Mouse (Mus musculus) limb, embryonic 14.5 days (tissue): ENCODE results near the gene Mmd. TPM values are rescaled to one million over a fixed set of nuclear protein-coding genes. Genes with fewer than 3 reads are reported as not detected.

ENCODE experiments used
- ATAC-seq: fragments of 200-750 bp; cut with Nextera tagmentation; 2 replicates; pipeline ENCODE4 v1.8.0; 2017; ENCODE audit warnings: low read depth, moderate number of reproducible peaks, moderate TSS enrichment; ENCODE audit not compliant: low FRiP score
- DNase-seq: peaks from one replicate; pipeline ENCODE4 v3.0.0-alpha.2; 2015; ENCODE audit warnings: low spot score
- H3K27ac ChIP-seq: fragments of 300-500 bp; sonication (generic); replicated peaks from 2 replicates; pipeline ENCODE4 v1.5.1; 2014; ENCODE audit warnings: low read depth, mild to moderate bottlenecking, low read length, moderate library complexity, mixed read lengths
- H3K27me3 ChIP-seq: fragments of 300-500 bp; sonication (generic); 2 replicates; pipeline ENCODE4 v1.6.1; 2014; ENCODE audit warnings: low read length, mixed read lengths; ENCODE audit not compliant: control insufficient read depth, insufficient read depth
- H3K36me3 ChIP-seq: fragments of 300-500 bp; sonication (generic); 2 replicates; pipeline ENCODE4 v1.6.1; 2014; ENCODE audit warnings: mild to moderate bottlenecking, low read length, moderate library complexity, mixed read lengths; ENCODE audit not compliant: control insufficient read depth, insufficient read depth
- H3K4me1 ChIP-seq: fragments of 300-500 bp; sonication (generic); 2 replicates; pipeline ENCODE4 v1.6.1; 2014; ENCODE audit warnings: antibody characterized with exemption, low read length, mixed read lengths; ENCODE audit not compliant: control insufficient read depth, insufficient read depth
- H3K4me2 ChIP-seq: fragments of 300-500 bp; sonication (generic); replicated peaks from 2 replicates; pipeline ENCODE4 v1.6.1; 2014; ENCODE audit warnings: low read depth, mild to moderate bottlenecking, low read length, moderate library complexity; ENCODE audit not compliant: severe bottlenecking
- H3K4me3 ChIP-seq: fragments of 300-500 bp; sonication (generic); replicated peaks from 2 replicates; pipeline ENCODE4 v1.5.1; 2014; ENCODE audit warnings: low read length
- H3K9ac ChIP-seq: fragments of 300-500 bp; sonication (generic); 2 replicates; pipeline ENCODE4 v1.6.1; 2014; ENCODE audit warnings: mild to moderate bottlenecking, low read depth, low read length, moderate library complexity; ENCODE audit not compliant: severe bottlenecking
- H3K9me3 ChIP-seq: fragments of 300-500 bp; sonication (generic); 2 replicates; pipeline ENCODE4 v1.6.1; 2016; ENCODE audit warnings: low read length; ENCODE audit not compliant: control insufficient read depth
- POLR2A ChIP-seq: fragments of 200-500 bp; IDR thresholded peaks from 2 replicates; pipeline ENCODE4 v1.8.0; 2012; ENCODE audit warnings: inconsistent platforms, mild to moderate bottlenecking, moderate library complexity, borderline replicate concordance; ENCODE audit not compliant: insufficient read depth, insufficient read length; ENCODE audit errors: extremely low read depth
- WGBS: fragments of 180-500 bp; shearing (Covaris S2); extraction: QIAGEN DNeasy Blood & Tissue Kit; methylation state at CpG from one replicate; pipeline ENCODE4 v1.1.7; 2014; 5-methylcytosine and 5-hydroxymethylcytosine counted together
- polyA plus RNA-seq, 2 experiments: library from polyadenylated mRNA; depleted of rRNA in 1 of 2; stranded (reverse) in 1 of 2; unstranded in 1 of 2; fragments of >200 nt; fragmentation: Nextera tagmentation in 1 of 2; extraction: Ambion mirVana in 1 of 2; gene quantifications; 2 replicates each; pipeline versions ENCODE4 v1.2.1 to v1.2.3; 2012 to 2014

Gene Mmd
- polyA plus RNA-seq, 2 experiments: 24.1 to 26.1 TPM

GRCm38 (mm10) chr11:90231631-90232030 is 17.6 kb upstream of the Mmd start:
- Histone ChIP-seq H3K9ac (no peak overlapping the region), H3K27ac (no peak overlapping the region), H3K4me2 (no peak overlapping the region), H3K36me3 (no peaks in the 10 kb centered on the region), H3K27me3 (no peaks in the 10 kb centered on the region), H3K4me1 (0 out of 2 replicates have a peak, but pooled peaks cover 2% of the 10 kb centered on the region), H3K4me3 (no peak overlapping the region), H3K9me3 (no peaks in the 10 kb centered on the region)
- TF ChIP-seq POLR2A: no peak
- WGBS: 54% methylated on average over 2 of the region's 2 CpGs
- DNase-seq (no peak), ATAC-seq (no peak)

GRCm38 (mm10) chr11:90232685-90233084 is 16.6 kb upstream of the Mmd start:
- Histone ChIP-seq H3K36me3 (no peaks in the 10 kb centered on the region), H3K4me2 (no peak overlapping the region), H3K4me3 (no peak overlapping the region), H3K9ac (no peak overlapping the region), H3K27ac (no peak overlapping the region), H3K9me3 (no peaks in the 10 kb centered on the region), H3K27me3 (no peaks in the 10 kb centered on the region), H3K4me1 (0 out of 2 replicates have a peak, but pooled peaks cover 2% of the 10 kb centered on the region)
- WGBS: 38% methylated on average over 4 of the region's 4 CpGs
- ATAC-seq (no peak), DNase-seq (no peak)
- TF ChIP-seq POLR2A: no peak

GRCm38 (mm10) chr11:90235221-90235620 is 14.0 kb upstream of the Mmd start:
- no peak for TF ChIP-seq POLR2A
- Histone ChIP-seq H3K27me3 (no peaks in the 10 kb centered on the region), H3K4me1 (0 out of 2 replicates have a peak, but pooled peaks cover 2% of the 10 kb centered on the region), H3K36me3 (no peaks in the 10 kb centered on the region), H3K27ac (no peak overlapping the region), H3K9me3 (no peaks in the 10 kb centered on the region), H3K4me2 (no peak overlapping the region), H3K4me3 (no peak overlapping the region), H3K9ac (no peak overlapping the region)
- no peak for DNase-seq
- ATAC-seq: no peak
- 81% methylated on average over 5 of the region's 5 CpGs for WGBS

- Histone ChIP-seq H3K4me1 (no peaks in the 10 kb centered on the region), H3K27me3 (no peaks in the 10 kb centered on the region), H3K36me3 (no peaks in the 10 kb centered on the region), H3K4me3 (no peak overlapping the region), H3K4me2 (no peak overlapping the region), H3K27ac (no peak overlapping the region), H3K9me3 (no peaks in the 10 kb centered on the region), H3K9ac (no peak overlapping the region)
- ATAC-seq (no peak), DNase-seq (no peak)
- TF ChIP-seq POLR2A: no peak
- WGBS: 79% methylated on average over 5 of the region's 5 CpGs
Observed at GRCm38 (mm10) chr11:90237616-90238015, 11.6 kb upstream of the Mmd start.

- no peak for DNase-seq
- Histone ChIP-seq H3K9ac (no peak overlapping the region), H3K4me2 (no peak overlapping the region), H3K36me3 (no peaks in the 10 kb centered on the region), H3K4me3 (no peak overlapping the region), H3K27ac (no peak overlapping the region), H3K9me3 (no peaks in the 10 kb centered on the region), H3K27me3 (no peaks in the 10 kb centered on the region), H3K4me1 (no peaks in the 10 kb centered on the region)
- no peak for TF ChIP-seq POLR2A
- WGBS: 38% methylated on average over 2 of the region's 2 CpGs
- no peak for ATAC-seq
Observed at GRCm38 (mm10) chr11:90238657-90239056, 10.6 kb upstream of the Mmd start.
